Mouse (Mus musculus) lung, embryonic 16.5 days (tissue): Measurements from ENCODE around the gene Tmem245. TPM values are rescaled to one million over a fixed set of nuclear protein-coding genes. Genes with fewer than 3 reads are reported as not detected.

Experiments used
- ATAC-seq: fragments of 200-750 bp; cut with Nextera tagmentation; 2 replicates; pipeline ENCODE4 v1.8.0; 2017; ENCODE audit warnings: low read depth, mild to moderate bottlenecking, moderate library complexity
- H3K27ac ChIP-seq: fragments of 300-500 bp; sonication (generic); 2 replicates; pipeline ENCODE4 v1.5.1; 2014; ENCODE audit warnings: mild to moderate bottlenecking, control low read depth, low read length
- H3K27me3 ChIP-seq: fragments of 300-500 bp; sonication (generic); 2 replicates; pipeline ENCODE4 v1.6.1; 2014; ENCODE audit warnings: low read depth, low read length, mixed read lengths; ENCODE audit not compliant: control insufficient read depth, insufficient read depth
- H3K36me3 ChIP-seq: fragments of 300-500 bp; sonication (generic); 2 replicates; pipeline ENCODE4 v1.6.1; 2014; ENCODE audit warnings: low read length; ENCODE audit not compliant: control insufficient read depth, insufficient read depth
- H3K4me1 ChIP-seq: fragments of 300-500 bp; sonication (generic); replicated peaks from 2 replicates; pipeline ENCODE4 v1.6.1; 2014; ENCODE audit warnings: low read length, mixed read lengths; ENCODE audit not compliant: control insufficient read depth, insufficient read depth
- H3K4me2 ChIP-seq: fragments of 300-500 bp; sonication (generic); 2 replicates; pipeline ENCODE4 v1.6.1; 2014; ENCODE audit warnings: low read depth, low read length, control low read depth
- H3K4me3 ChIP-seq: fragments of 300-500 bp; sonication (generic); 2 replicates; pipeline ENCODE4 v1.5.1; 2014; ENCODE audit warnings: mild to moderate bottlenecking, low read length, control low read depth
- H3K9ac ChIP-seq: fragments of 300-500 bp; sonication (generic); 2 replicates; pipeline ENCODE4 v1.6.1; 2014; ENCODE audit warnings: low read length, control low read depth
- H3K9me3 ChIP-seq: fragments of 300-500 bp; sonication (generic); 2 replicates; pipeline ENCODE4 v1.6.1; 2016; ENCODE audit warnings: low read length; ENCODE audit not compliant: control insufficient read depth
- WGBS: fragments of 180-500 bp; shearing (Covaris S2); extraction: QIAGEN DNeasy Blood & Tissue Kit; methylation state at CpG from one replicate; pipeline ENCODE4 v1.1.7; 2014; 5-methylcytosine and 5-hydroxymethylcytosine counted together
- polyA plus RNA-seq: library from polyadenylated mRNA; unstranded; fragments of >200 nt; fragmentation: Nextera tagmentation; extraction: Ambion mirVana; gene quantifications from 2 replicates; pipeline ENCODE4 v1.2.1, GENCODE M21; 2015

Gene Tmem245
- polyA plus RNA-seq, 1 experiment from 2014 or later: 9.5 TPM

- ATAC-seq: peak; percentile 56
These were observed 82.7 kb downstream of the Tmem245 start for GRCm38 (mm10) chr4:56864417-56865001.

GRCm38 (mm10) chr4:56864016-56864415 lies 83.2 kb downstream of the Tmem245 start:
- peak overlapping the region; percentile 90 for H3K4me2 ChIP-seq
- H3K36me3 ChIP-seq: no peaks in the 10 kb centered on the region
- no peaks in the 10 kb centered on the region for H3K9me3 ChIP-seq
- peak overlapping the region; percentile 71 for H3K4me3 ChIP-seq
- peak overlapping the region; percentile 79 for H3K27ac ChIP-seq
- H3K27me3 ChIP-seq: no peaks in the 10 kb centered on the region
- ATAC-seq: no peak
- H3K9ac ChIP-seq: peak overlapping the region; percentile 82
- peaks cover 9% of the 10 kb centered on the region; the same call in 1 of the 2 replicates for H3K4me1 ChIP-seq
- WGBS: 29% methylated on average over 4 of the region's 4 CpGs

More at GRCm38 (mm10) chr4:56864417-56865001, 82.7 kb downstream of the Tmem245 start:
- Histone ChIP-seq H3K9ac (peak overlapping the region; percentile 82), H3K4me1 (peaks cover 9% of the 10 kb centered on the region; the same call in 1 of the 2 replicates), H3K4me2 (peak overlapping the region; percentile 90), H3K4me3 (peak overlapping the region; percentile 71), H3K27me3 (no peaks in the 10 kb centered on the region), H3K9me3 (no peaks in the 10 kb centered on the region), H3K27ac (peak overlapping the region; percentile 79), H3K36me3 (no peaks in the 10 kb centered on the region)
- under 1% methylated on average over 48 of the region's 49 CpGs for WGBS

- no peak for ATAC-seq
- H3K4me2 ChIP-seq: no peak overlapping the region
- no peak overlapping the region for H3K27ac ChIP-seq
- 73% methylated on average over 4 of the region's 4 CpGs for WGBS
- no peaks in the 10 kb centered on the region for H3K9me3 ChIP-seq
- H3K9ac ChIP-seq: no peak overlapping the region
- no peak overlapping the region for H3K4me3 ChIP-seq
- H3K36me3 ChIP-seq: no peaks in the 10 kb centered on the region
- peaks cover 9% of the 10 kb centered on the region; the same call in 1 of the 2 replicates for H3K4me1 ChIP-seq
- no peaks in the 10 kb centered on the region for H3K27me3 ChIP-seq
These were observed 85.7 kb downstream of the Tmem245 start for GRCm38 (mm10) chr4:56861551-56861950.

GRCm38 (mm10) chr4:56858733-56859132 lies 88.5 kb downstream of the Tmem245 start:
- H3K9ac ChIP-seq: no peak overlapping the region
- ATAC-seq: no peak
- 80% methylated on average over 9 of the region's 9 CpGs for WGBS
- peaks cover 3% of the 10 kb centered on the region; the same call in 1 of the 2 replicates for H3K4me1 ChIP-seq
- H3K27ac ChIP-seq: no peak overlapping the region
- H3K36me3 ChIP-seq: no peaks in the 10 kb centered on the region
- H3K9me3 ChIP-seq: no peaks in the 10 kb centered on the region
- no peak overlapping the region for H3K4me2 ChIP-seq
- H3K27me3 ChIP-seq: no peaks in the 10 kb centered on the region
- no peak overlapping the region for H3K4me3 ChIP-seq

- no peaks in the 10 kb centered on the region; the same call in 1 of the 2 replicates for H3K4me1 ChIP-seq
- no peaks in the 10 kb centered on the region for H3K9me3 ChIP-seq
- H3K36me3 ChIP-seq: no peaks in the 10 kb centered on the region
- H3K9ac ChIP-seq: no peak overlapping the region
- 80% methylated on average over 8 of the region's 8 CpGs for WGBS
- ATAC-seq: no peak
- no peaks in the 10 kb centered on the region for H3K27me3 ChIP-seq
- H3K4me3 ChIP-seq: no peak overlapping the region
- H3K27ac ChIP-seq: no peak overlapping the region
- no peak overlapping the region for H3K4me2 ChIP-seq
These were observed 90.8 kb downstream of the Tmem245 start for GRCm38 (mm10) chr4:56856371-56856949.

GRCm38 (mm10) chr4:56855935-56856334 lies 91.3 kb downstream of the Tmem245 start:
- Histone ChIP-seq H3K4me2 (no peak overlapping the region), H3K4me3 (no peak overlapping the region), H3K27ac (no peak overlapping the region), H3K9ac (no peak overlapping the region), H3K36me3 (no peaks in the 10 kb centered on the region), H3K4me1 (peaks cover 3% of the 10 kb centered on the region), H3K9me3 (no peaks in the 10 kb centered on the region), H3K27me3 (no peaks in the 10 kb centered on the region)
- ATAC-seq: no peak
- 93% methylated on average over 5 of the region's 5 CpGs for WGBS

- Histone ChIP-seq H3K27me3 (no peaks in the 10 kb centered on the region), H3K9ac (0 out of 2 replicates have a peak overlapping the region, but pooled peaks have one; percentile 5), H3K9me3 (no peaks in the 10 kb centered on the region), H3K27ac (no peak overlapping the region), H3K36me3 (no peaks in the 10 kb centered on the region), H3K4me2 (no peak overlapping the region), H3K4me3 (no peak overlapping the region), H3K4me1 (peaks cover 9% of the 10 kb centered on the region)
- 13% methylated on average over 6 of the region's 6 CpGs for WGBS
- ATAC-seq: peak; percentile 78
These were observed 96.5 kb downstream of the Tmem245 start for GRCm38 (mm10) chr4:56850724-56851123.

GRCm38 (mm10) chr4:56848044-56848443 lies 99.2 kb downstream of the Tmem245 start:
- Histone ChIP-seq H3K4me1 (peaks cover 9% of the 10 kb centered on the region), H3K4me3 (no peak overlapping the region), H3K36me3 (peaks cover 9% of the 10 kb centered on the region), H3K27ac (no peak overlapping the region), H3K4me2 (no peak overlapping the region), H3K9ac (no peak overlapping the region), H3K27me3 (no peaks in the 10 kb centered on the region), H3K9me3 (no peaks in the 10 kb centered on the region)
- no peak for ATAC-seq
- 86% methylated on average over 6 of the region's 6 CpGs for WGBS

GRCm38 (mm10) chr4:56847400-56847799 lies 99.8 kb downstream of the Tmem245 start:
- H3K27me3 ChIP-seq: no peaks in the 10 kb centered on the region
- H3K4me2 ChIP-seq: no peak overlapping the region
- no peaks in the 10 kb centered on the region for H3K9me3 ChIP-seq
- no peak overlapping the region for H3K27ac ChIP-seq
- WGBS: 80% methylated on average over 3 of the region's 3 CpGs
- peaks cover 9% of the 10 kb centered on the region for H3K4me1 ChIP-seq
- no peak overlapping the region for H3K4me3 ChIP-seq
- H3K9ac ChIP-seq: no peak overlapping the region
- H3K36me3 ChIP-seq: peaks cover 9% of the 10 kb centered on the region
- ATAC-seq: no peak
